Mouse (Mus musculus) embryonic fibroblast, embryonic 13.5 days (primary cell): Measurements from ENCODE around the gene Syce2. TPM values are rescaled to one million over a fixed set of nuclear protein-coding genes. Genes with fewer than 3 reads are reported as not detected.

Experiments used
- H3K27ac ChIP-seq: 2 replicates; pipeline ENCODE4 v1.5.1; 2012; ENCODE audit warnings: low read length, control low read depth, inconsistent platforms; ENCODE audit not compliant: insufficient read depth
- H3K4me1 ChIP-seq: 2 replicates; pipeline ENCODE4 v1.6.1; 2011; ENCODE audit warnings: low read length; ENCODE audit not compliant: control insufficient read depth, insufficient read depth
- H3K4me3 ChIP-seq: 2 replicates; pipeline ENCODE4 v1.5.1; 2011; ENCODE audit warnings: mild to moderate bottlenecking, control low read depth, low read length; ENCODE audit not compliant: insufficient read depth
- CTCF ChIP-seq: IDR thresholded peaks from 2 replicates; pipeline ENCODE4 v1.5.1; 2011; ENCODE audit warnings: mild to moderate bottlenecking, control low read depth, low read length, moderate library complexity, borderline replicate concordance; ENCODE audit not compliant: insufficient read depth
- POLR2A ChIP-seq: IDR thresholded peaks from 2 replicates; pipeline ENCODE4 v1.6.1; 2011; ENCODE audit warnings: low read depth, mild to moderate bottlenecking, control low read depth, low read length, moderate library complexity
- polyA plus RNA-seq: library from polyadenylated mRNA; stranded (reverse); fragments of >200 nt; gene quantifications from 2 replicates; pipeline ENCODE4 v1.2.4, GENCODE M21; 2011; ENCODE audit warnings: low read depth; ENCODE audit not compliant: missing spikeins, insufficient read length

Gene Syce2
- polyA plus RNA-seq, 1 experiment = 18.9 TPM

DNA sequence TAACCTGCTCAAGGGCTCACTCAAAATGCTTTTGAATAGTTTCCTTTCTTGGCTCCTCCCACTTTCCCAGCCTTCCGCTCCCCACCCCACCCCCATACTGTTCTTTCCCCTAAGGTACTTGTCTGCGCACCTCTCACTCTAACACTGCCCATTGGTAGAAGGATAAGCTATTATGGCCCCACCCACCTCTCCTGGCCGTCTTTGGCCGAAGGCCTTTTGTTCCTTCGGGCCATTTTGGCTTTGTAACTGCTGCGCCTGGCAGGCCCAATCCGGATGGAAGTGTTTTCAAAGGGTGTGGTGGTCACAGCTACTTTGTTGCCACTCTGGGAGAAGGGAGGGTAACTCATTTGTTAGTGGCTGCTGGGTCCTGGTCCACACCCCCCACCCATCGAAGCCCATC lies 43.4 kb downstream of the Syce2 start:
- no peak overlapping the region for H3K4me3 ChIP-seq
- no peak overlapping the region for H3K27ac ChIP-seq
- TF ChIP-seq CTCF (no peak), POLR2A (no peak)
- no peaks in the 10 kb centered on the region for H3K4me1 ChIP-seq

DNA sequence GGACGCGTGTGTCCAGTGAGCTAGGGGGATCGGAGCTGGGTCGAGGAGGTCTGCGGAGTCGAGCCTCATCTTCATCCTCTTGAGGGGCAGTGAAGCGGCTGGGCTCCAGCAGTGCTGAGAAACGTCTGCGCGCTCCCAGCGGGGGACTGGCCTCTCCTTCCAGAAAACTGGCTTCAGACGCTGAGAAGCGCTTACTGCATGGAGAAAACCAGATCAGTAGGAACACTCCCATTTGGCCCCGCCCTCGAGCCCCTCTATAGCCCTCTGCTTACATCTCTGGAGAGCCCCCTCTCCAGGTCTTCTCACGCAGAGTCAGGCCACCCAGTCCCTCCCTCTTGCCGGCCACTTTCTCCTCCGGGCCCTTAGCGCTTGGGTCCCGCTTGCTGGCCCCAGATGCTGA lies 45.9 kb downstream of the Syce2 start:
- no peak overlapping the region for H3K4me3 ChIP-seq
- H3K27ac ChIP-seq = no peak overlapping the region
- TF ChIP-seq CTCF = no peak
- TF ChIP-seq POLR2A = no peak
- H3K4me1 ChIP-seq = peaks cover 5% of the 10 kb centered on the region

DNA sequence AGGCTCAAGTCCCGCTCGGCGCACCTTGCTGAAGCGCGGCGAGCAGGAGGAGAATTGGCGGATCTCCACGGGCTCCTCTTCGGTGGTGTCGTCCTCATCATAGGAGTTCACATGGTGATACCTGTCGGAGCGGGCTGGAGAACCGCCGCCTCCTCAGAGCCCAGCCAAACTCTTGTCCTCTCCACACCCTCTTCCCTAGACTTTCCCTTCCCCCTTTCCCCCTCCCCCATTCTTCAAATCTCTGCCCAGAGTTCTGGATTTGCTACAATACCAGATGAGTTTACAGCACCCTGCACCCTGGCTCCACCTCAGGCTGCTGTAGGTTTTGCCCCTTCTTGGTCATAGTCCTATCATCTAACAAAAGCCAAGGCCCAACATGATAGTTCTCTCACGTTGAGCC lies 46.7 kb downstream of the Syce2 start:
- Histone ChIP-seq H3K4me1 (peaks cover 5% of the 10 kb centered on the region), H3K27ac (no peak overlapping the region), H3K4me3 (no peak overlapping the region)
- TF ChIP-seq POLR2A = no peak
- TF ChIP-seq CTCF = no peak

DNA sequence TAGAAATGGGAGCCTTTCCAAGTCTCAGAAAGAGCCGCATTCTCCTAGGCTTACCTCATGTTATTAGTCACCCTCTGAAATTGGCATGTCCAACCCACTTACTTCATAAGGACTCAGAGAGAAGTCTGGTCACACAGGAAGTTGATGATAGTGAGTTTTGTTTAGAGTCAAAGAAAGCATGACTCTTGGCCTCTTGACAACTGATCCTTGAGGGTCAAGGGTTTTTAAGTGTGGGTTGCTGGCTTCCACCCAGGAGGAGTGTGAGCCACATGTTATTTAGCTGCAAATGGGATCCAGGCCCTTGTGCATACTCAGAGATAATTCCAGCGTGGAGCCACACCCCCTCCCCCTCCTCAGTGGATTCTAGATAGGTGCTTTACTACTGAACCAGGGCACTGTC lies 49.7 kb downstream of the Syce2 start:
- no peak overlapping the region for H3K4me3 ChIP-seq
- TF ChIP-seq POLR2A (no peak), CTCF (no peak)
- H3K4me1 ChIP-seq = peaks cover 5% of the 10 kb centered on the region
- no peak overlapping the region for H3K27ac ChIP-seq

DNA sequence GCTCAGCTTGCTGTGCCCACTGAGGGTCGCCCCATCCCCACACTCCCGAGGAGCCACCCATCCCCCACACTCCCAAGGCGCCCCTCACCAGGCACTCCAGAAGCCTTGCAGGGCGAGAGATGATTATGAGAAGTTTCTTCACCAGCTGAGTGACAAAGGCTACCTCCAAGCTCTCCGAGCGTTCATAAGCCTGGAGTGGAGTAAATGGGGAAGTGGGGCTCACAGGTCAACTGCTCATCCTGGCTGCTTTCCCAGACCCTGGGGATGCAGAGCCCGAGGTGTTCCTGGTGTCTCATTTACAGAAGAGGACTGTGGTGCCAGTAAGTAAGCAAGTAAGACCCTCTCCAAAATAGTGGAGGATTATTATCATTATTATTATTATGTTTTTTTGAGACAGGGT lies 53.6 kb downstream of the Syce2 start:
- Histone ChIP-seq H3K4me3 (no peak overlapping the region), H3K27ac (no peak overlapping the region), H3K4me1 (peaks cover 5% of the 10 kb centered on the region)
- no peak for TF ChIP-seq CTCF
- no peak for TF ChIP-seq POLR2A

DNA sequence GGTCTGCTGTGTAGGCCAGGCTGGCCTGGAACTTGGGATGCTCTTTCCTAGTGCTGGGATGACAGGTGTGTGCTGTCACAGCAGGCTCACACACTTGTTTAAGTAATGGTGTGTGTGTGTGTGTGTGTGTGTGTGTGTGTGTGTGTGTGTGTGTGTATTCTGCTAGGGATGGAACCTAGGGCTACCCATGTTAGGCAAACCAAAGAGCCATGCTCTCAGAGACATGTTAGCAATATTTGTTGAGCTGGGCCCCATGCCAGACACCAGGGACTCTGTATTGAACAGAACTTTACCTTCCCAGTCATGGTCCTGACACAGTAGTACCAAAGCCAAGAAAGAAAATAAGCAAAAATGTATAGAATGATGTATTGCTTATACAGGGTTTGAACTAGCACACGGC lies 55.6 kb downstream of the Syce2 start:
- no peak overlapping the region for H3K27ac ChIP-seq
- H3K4me3 ChIP-seq = no peak overlapping the region
- TF ChIP-seq CTCF = no peak
- TF ChIP-seq POLR2A = no peak
- H3K4me1 ChIP-seq = no peaks in the 10 kb centered on the region

DNA sequence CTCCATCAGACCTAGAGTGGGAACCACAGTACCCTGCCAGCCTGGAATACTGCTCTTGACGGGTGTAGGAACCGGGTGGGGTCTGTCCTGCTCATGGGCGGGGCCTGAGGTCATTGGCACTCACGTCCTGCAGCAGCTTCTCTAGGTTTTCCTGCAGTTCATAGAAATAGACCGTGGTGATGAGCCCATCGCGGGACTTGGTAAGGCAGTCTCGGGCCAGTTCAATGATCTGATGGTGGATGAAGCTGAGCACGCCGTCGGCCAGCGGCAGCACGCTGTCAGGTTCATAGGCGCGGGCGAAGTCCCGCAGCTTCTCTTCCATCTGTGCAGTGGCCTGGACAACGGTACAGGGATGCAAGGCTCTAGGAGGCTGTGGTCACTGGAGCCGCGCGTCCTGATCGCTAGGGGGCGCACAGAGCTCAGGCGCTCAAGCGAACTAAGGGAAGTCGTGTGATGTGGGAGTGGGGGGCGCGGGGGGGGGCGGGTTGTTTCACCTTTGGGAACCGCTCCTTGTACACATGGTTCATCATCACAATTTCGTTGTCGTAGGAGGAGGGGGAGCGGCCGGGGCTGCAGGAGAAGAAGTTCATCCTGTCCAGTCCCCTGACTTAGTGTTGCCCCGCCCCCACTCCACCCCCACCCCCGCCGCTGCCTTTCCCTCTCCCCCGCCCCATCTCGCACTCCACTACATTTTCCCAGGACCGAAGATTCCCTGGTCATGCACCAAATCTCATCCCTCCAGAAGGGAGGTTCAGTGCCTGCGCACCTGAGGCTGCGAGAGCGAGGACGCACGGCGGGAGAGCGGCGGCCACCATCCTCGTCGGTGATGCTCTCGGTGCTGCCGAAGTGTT lies 56.8 kb downstream of the Syce2 start:
- H3K4me3 ChIP-seq = no peak overlapping the region
- TF ChIP-seq CTCF = peak; percentile 97
- no peak for TF ChIP-seq POLR2A
- no peak overlapping the region for H3K27ac ChIP-seq
- H3K4me1 ChIP-seq = no peaks in the 10 kb centered on the region

DNA sequence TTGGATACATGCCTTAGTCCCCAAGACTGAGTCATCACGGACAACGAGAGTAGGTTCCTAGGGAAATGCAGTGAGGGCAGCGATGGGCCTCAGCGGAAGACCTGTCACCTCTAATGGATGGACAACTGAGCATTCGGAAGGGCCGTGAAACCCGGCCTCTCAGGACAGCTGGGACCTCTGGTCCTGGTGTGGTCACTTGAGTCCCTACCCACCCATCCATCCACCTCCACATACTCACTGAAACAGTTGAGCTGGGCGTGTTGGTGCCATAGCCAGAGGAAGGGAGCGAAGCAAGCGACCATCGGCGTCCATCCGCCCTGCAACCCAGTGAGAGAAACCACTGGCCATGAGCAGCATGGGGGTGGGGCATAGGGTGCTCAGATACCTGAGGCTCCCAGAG lies 58.7 kb downstream of the Syce2 start:
- Histone ChIP-seq H3K4me3 (no peak overlapping the region), H3K27ac (no peak overlapping the region), H3K4me1 (no peaks in the 10 kb centered on the region)
- no peak for TF ChIP-seq CTCF
- TF ChIP-seq POLR2A = no peak

DNA sequence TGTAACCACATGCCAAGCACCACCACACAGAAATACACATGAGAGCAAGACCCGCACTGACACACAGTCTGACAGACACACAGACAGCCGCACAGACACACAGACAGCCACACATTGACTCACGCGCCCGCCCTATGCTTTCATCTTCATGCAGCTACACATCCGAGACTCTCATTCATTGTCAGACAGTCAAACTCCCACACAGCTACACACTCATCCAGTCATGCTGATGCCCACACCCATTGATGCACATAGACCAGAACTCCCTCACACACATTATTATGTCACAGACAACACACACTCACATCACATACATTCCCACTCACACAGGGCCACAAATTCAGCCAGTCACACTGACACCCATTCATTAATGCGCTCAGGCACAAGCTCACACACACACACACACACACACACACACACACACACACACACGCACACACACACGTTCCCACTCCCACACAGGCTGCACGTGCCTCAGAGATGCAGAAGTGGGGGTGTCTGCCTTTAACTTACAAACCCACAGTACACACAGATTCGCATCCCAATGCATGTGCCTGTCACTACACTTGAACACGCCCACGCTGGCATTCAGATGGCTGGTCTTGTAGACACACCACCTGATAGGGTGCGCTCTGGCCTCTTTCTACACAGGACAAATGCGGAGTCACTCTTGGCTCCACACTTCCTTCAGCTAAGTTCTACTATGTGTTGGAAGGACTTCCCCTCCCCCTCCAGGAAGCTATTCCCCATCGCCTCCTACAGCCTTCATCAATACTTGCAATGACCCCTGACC lies 62.1 kb downstream of the Syce2 start:
- Histone ChIP-seq H3K4me1 (0 out of 2 replicates have a peak, but pooled peaks cover 3% of the 10 kb centered on the region), H3K4me3 (no peak overlapping the region), H3K27ac (no peak overlapping the region)
- no peak for TF ChIP-seq POLR2A
- no peak for TF ChIP-seq CTCF

DNA sequence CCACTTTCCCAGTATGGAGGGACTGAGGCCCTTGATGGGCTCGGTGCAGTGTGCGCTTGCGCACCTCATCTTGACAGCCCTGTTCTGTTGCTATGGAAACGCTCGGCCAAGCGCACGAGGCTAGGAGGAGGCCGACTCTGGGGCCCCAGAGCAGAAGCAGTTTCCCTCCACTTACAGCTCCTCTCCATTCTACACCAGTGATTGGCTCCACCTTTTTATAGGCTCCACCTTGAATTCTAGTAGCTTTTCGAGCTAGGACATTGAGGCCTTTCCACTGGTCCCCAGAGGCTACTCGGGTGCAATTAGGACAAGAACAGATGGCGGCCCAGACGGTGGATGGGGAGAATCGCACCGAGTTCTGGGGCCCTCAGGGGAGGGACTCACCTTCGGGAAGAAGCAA lies 62.9 kb downstream of the Syce2 start:
- Histone ChIP-seq H3K4me3 (no peak overlapping the region), H3K4me1 (0 out of 2 replicates have a peak, but pooled peaks cover 3% of the 10 kb centered on the region), H3K27ac (no peak overlapping the region)
- no peak for TF ChIP-seq POLR2A
- no peak for TF ChIP-seq CTCF
